Mouse (Mus musculus) liver, adult 2 months (tissue): ENCODE results near the gene Litaf. TPM values are rescaled to one million over a fixed set of nuclear protein-coding genes. Genes with fewer than 3 reads are reported as not detected.

Source experiments
- DNase-seq: peaks from one replicate; pipeline ENCODE4 v3.0.0-alpha.2; 2011; ENCODE audit warnings: low read depth, low spot score; ENCODE audit errors: extremely low read depth
- H3K27ac ChIP-seq: fragments of 200-500 bp; replicated peaks from 2 replicates; pipeline ENCODE4 v1.5.1; 2012; ENCODE audit warnings: low read depth, mild to moderate bottlenecking, control low read depth, inconsistent platforms, low read length; ENCODE audit not compliant: insufficient read depth
- H3K27me3 ChIP-seq: fragments of 200-500 bp; 2 replicates; pipeline ENCODE4 v1.6.1; 2012; ENCODE audit warnings: mild to moderate bottlenecking, moderate library complexity, low read length, inconsistent platforms; ENCODE audit not compliant: control insufficient read depth, insufficient read depth
- H3K36me3 ChIP-seq: fragments of 200-500 bp; 2 replicates; pipeline ENCODE4 v1.6.1; 2012; ENCODE audit warnings: low read length, inconsistent platforms; ENCODE audit not compliant: control insufficient read depth, insufficient read depth
- H3K4me1 ChIP-seq: fragments of 200-500 bp; 2 replicates; pipeline ENCODE4 v1.6.1; 2011; ENCODE audit warnings: low read length; ENCODE audit not compliant: control insufficient read depth, insufficient read depth
- H3K4me3 ChIP-seq: fragments of 200-500 bp; 2 replicates; pipeline ENCODE4 v1.5.1; 2011; ENCODE audit warnings: low read depth, mild to moderate bottlenecking, control low read depth, low read length, moderate library complexity; ENCODE audit not compliant: insufficient read depth
- H3K79me2 ChIP-seq: fragments of 200-500 bp; 2 replicates; pipeline ENCODE4 v1.6.1; 2012; ENCODE audit warnings: inconsistent platforms, mild to moderate bottlenecking, low read length, moderate library complexity; ENCODE audit not compliant: control insufficient read depth, insufficient read depth
- H3K9ac ChIP-seq: fragments of 200-500 bp; 2 replicates; pipeline ENCODE4 v1.6.1; 2012; ENCODE audit warnings: low read depth, mild to moderate bottlenecking, control low read depth, inconsistent platforms, low read length
- CTCF ChIP-seq: fragments of 200-500 bp; IDR thresholded peaks from 2 replicates; pipeline ENCODE4 v1.5.1; 2011; ENCODE audit warnings: low read depth, low read length, control low read depth
- POLR2A ChIP-seq: fragments of 200-500 bp; IDR thresholded peaks from 2 replicates; pipeline ENCODE4 v1.6.1; 2011; ENCODE audit warnings: low read length, control low read depth; ENCODE audit not compliant: insufficient read depth; ENCODE audit errors: extremely low read depth
- WGBS: fragments of 180-500 bp; shearing (Covaris S2); methylation state at CpG from one replicate; pipeline ENCODE4 v1.1.7; 2018; 5-methylcytosine and 5-hydroxymethylcytosine counted together
- polyA plus RNA-seq: library from polyadenylated mRNA; depleted of rRNA; stranded (reverse); fragments of >200 nt; gene quantifications from 2 replicates; pipeline ENCODE4 v1.2.3, GENCODE M21; 2012
- total RNA-seq: library from RNA; depleted of rRNA; stranded (reverse); fragments of >200 nt; gene quantifications from 2 replicates; pipeline ENCODE4 v1.2.3, GENCODE M21; 2014

Gene Litaf
- total and polyA plus RNA-seq, 2 experiments: 27.4 to 161 TPM

DNA sequence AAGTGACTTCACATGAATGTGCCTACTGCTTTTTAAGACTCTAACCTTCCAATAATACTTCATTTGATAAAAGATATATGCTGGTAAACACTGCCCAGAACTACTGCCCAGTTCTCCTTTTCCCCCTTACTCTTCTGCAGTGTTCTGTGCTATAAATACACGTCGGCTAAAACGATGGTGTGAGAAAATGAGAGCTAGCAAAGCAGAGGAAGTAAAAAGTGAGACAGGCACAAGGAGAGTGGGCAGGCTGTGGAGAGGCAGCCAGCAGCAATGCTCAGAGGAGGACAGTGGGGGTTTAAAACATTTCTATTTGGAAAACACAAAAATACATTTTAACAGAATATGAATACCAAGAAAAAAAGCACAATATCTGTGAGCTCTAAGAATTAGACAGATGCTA is 26.6 kb upstream of the Litaf start:
- TF ChIP-seq CTCF (no peak), POLR2A (no peak)
- Histone ChIP-seq H3K4me3 (no peak overlapping the region), H3K79me2 (peaks cover 3% of the 10 kb centered on the region; the same call in 1 of the 2 replicates)

DNA sequence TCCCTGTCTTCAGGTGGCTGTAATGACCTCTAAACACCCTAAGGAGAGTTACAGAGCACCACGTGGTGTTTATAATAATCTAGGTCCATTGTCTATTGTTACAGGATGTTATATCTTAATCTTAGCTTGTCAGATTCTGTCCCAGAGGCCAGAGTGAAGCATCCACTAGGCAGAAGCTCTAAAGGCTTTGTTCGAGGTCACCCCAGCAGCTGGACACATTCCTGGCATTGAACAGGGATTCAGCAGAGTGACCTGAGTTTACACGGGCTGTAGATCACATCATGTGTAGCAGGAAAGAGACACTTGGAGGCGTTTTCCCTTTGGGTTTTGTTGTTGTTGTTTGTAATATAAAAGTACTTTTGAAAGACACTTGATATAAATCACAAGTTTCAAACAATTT is 26.1 kb upstream of the Litaf start:
- DNase-seq: no peak

More for the DNA sequence above, 26.6 kb upstream of the Litaf start:
- Histone ChIP-seq H3K27me3 (no peaks in the 10 kb centered on the region), H3K4me1 (no peaks in the 10 kb centered on the region; the same call in 1 of the 2 replicates), H3K36me3 (peaks cover 65% of the 10 kb centered on the region), H3K9ac (no peak overlapping the region), H3K27ac (no peak overlapping the region)
- DNase-seq: no peak
- 70% methylated on average over 3 of the region's 3 CpGs for WGBS

DNA sequence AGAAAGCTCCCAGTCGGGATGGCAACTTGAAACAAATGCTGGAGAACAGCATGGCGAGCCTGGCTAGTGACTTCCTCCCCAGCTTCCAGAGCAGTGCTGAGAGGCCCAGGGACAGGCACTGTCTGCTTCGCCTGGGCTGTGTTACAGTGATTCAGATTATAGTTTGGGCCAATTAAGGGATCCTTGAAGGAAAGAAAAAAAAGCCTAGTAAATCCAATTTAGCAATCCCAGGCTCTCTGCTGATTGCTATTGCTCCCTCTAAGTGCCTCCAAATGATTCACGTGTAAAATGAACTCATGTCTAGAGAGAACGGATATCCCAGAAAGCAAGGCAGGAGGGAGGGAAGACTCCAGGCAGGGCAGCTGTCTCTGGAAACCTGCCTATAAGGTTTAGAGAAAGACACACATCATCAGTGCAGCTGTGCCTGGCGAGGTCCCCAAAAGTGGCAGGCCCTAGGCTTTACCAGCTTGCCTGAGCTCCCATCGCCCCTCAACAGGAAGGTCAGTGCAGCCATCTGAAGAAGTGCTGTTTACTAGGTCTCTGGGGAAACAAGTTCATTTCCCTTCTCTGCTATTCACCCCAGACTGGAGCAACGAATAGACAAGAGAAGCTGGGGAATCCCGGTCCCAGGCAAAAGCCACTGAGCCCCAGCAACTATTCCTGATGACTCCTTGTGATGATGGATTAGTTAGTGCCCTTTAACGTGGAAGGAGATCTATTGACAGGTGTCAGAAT is 25.0 kb upstream of the Litaf start:
- no peak overlapping the region for H3K4me3 ChIP-seq
- peaks cover 76% of the 10 kb centered on the region for H3K36me3 ChIP-seq
- H3K27ac ChIP-seq: no peak overlapping the region
- peaks cover 3% of the 10 kb centered on the region; the same call in 1 of the 2 replicates for H3K79me2 ChIP-seq
- H3K4me1 ChIP-seq: no peaks in the 10 kb centered on the region; the same call in 1 of the 2 replicates
- no peak for DNase-seq
- TF ChIP-seq POLR2A (no peak), CTCF (no peak)
- H3K9ac ChIP-seq: no peak overlapping the region
- 82% methylated on average over 10 of the region's 10 CpGs for WGBS
- no peaks in the 10 kb centered on the region for H3K27me3 ChIP-seq

More for the DNA sequence above, 26.1 kb upstream of the Litaf start:
- H3K36me3 ChIP-seq: peaks cover 69% of the 10 kb centered on the region
- TF ChIP-seq CTCF: no peak
- 57% methylated on average over 4 of the region's 4 CpGs for WGBS
- no peaks in the 10 kb centered on the region for H3K27me3 ChIP-seq
- peaks cover 3% of the 10 kb centered on the region; the same call in 1 of the 2 replicates for H3K79me2 ChIP-seq
- H3K9ac ChIP-seq: no peak overlapping the region
- no peak overlapping the region for H3K27ac ChIP-seq
- no peaks in the 10 kb centered on the region; the same call in 1 of the 2 replicates for H3K4me1 ChIP-seq
- H3K4me3 ChIP-seq: no peak overlapping the region

DNA sequence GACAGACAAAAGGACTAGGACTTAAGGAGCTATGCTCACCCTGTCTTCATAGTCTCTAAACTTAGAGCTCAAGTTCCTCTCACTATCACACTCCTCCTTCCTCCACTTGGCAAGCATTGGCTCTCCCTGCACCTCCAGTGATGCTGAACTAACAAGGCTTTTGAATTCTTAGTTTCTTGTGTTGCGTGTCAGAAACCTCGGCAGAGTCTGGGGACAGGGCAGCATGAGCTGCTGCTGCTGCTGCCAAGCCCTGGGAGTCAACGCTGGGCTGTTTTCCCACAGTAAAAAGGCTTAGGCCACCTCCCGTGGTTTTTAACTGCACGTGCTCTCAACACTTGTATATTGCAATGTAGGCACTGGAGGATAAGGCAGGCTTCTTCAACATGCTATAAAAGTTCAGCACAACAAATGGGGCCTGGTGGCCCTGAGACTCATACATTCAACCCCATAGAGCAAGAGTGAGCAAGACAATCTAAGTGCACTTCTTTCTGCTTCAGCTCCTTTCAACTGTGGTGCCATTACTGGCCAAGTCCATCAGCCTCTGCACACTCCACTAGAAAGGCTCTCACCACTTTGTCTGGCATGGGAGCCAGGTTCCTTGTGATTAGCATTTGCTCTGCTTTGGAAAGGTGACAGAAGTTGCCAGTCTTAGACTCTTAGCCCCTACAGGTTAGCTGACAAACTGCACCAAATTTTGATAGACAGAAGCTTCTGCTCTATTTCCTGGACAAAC is 21.1 kb upstream of the Litaf start:
- Histone ChIP-seq H3K9ac (no peak overlapping the region), H3K27ac (no peak overlapping the region), H3K79me2 (peaks cover 3% of the 10 kb centered on the region; the same call in 1 of the 2 replicates), H3K27me3 (no peaks in the 10 kb centered on the region), H3K36me3 (peaks cover 92% of the 10 kb centered on the region), H3K4me3 (no peak overlapping the region), H3K4me1 (no peaks in the 10 kb centered on the region; the same call in 1 of the 2 replicates)
- no peak for DNase-seq
- TF ChIP-seq CTCF: no peak
- TF ChIP-seq POLR2A: no peak
- WGBS: 92% methylated on average over 5 of the region's 5 CpGs

DNA sequence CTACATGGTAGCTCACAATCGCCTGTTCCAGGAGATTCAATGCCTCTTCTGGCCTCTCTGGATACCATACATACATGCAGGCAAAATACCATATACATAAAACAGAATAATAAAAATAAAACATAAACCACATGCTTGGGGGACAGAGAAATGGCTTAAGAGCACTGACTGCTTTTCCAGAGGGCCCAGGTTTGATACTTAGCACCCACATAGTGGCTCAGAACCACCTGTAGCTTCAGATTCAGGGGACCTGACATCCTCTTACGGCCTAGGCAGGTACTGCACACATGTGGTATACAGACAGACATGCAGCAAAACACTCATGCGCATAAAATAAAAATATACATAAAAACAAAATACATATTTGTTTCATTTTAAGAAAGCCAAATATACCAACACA is 20.3 kb upstream of the Litaf start:
- Histone ChIP-seq H3K27ac (no peak overlapping the region), H3K9ac (no peak overlapping the region), H3K27me3 (no peaks in the 10 kb centered on the region), H3K4me3 (no peak overlapping the region), H3K36me3 (peaks cover 92% of the 10 kb centered on the region), H3K79me2 (peaks cover 3% of the 10 kb centered on the region; the same call in 1 of the 2 replicates), H3K4me1 (no peaks in the 10 kb centered on the region; the same call in 1 of the 2 replicates)
- TF ChIP-seq CTCF (no peak), POLR2A (no peak)
- DNase-seq: no peak
- 96% methylated on average over 3 of the region's 3 CpGs for WGBS

DNA sequence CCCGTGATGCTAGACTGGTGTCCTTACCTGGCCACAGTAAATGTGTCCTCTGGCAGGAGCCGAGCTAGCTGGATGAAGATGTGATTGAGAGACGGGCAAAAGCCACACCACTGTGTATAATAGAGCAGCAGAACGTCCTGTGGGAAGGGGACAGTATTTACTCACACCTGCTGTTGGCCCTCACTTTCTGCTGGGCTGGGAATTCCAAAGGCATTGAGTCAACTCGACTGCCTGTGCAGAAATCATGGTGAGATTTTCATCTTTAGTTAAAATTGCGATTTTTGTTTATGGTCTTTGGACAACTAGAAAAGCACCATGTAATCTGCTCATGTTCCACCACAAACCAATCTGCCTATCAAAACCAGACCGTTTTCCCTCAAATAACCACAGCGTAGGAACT is 18.2 kb upstream of the Litaf start:
- 93% methylated on average over 8 of the region's 8 CpGs for WGBS
- Histone ChIP-seq H3K27me3 (no peaks in the 10 kb centered on the region), H3K9ac (no peak overlapping the region), H3K4me3 (no peak overlapping the region), H3K4me1 (no peaks in the 10 kb centered on the region), H3K27ac (no peak overlapping the region), H3K79me2 (no peaks in the 10 kb centered on the region), H3K36me3 (peaks cover 90% of the 10 kb centered on the region)
- no peak for DNase-seq
- TF ChIP-seq CTCF (no peak), POLR2A (no peak)
